Mouse (Mus musculus) ES-Bruce4 (cell line): ENCODE results near the gene Cys1.

Experiments
- CTCF ChIP-seq: IDR thresholded peaks from one replicate; pipeline ENCODE4 v1.8.1; 2011; ENCODE audit warnings: low read depth, low read length
- EP300 ChIP-seq: IDR thresholded peaks from 2 replicates; pipeline ENCODE4 v1.6.1; 2011; ENCODE audit warnings: low read depth, low read length; ENCODE audit not compliant: insufficient read depth
- POLR2A ChIP-seq: IDR thresholded peaks from one replicate; pipeline ENCODE4 v1.8.1; 2011; ENCODE audit warnings: low read length; ENCODE audit not compliant: insufficient read depth

GRCm38 (mm10) chr12:24627215-24627614, 54.4 kb downstream of the Cys1 start:
- TF ChIP-seq CTCF (no peak), POLR2A (no peak), EP300 (no peak)
